Mouse (Mus musculus) kidney, postnatal 10 days (tissue): ENCODE data around the gene Pik3r1.

ENCODE experiments used
- DNase-seq: peaks from one replicate; pipeline ENCODE4 v3.0.0; 2021; ENCODE audit warnings: mixed read lengths

Gene Pik3r1

GRCm38 (mm10) chr13:101735364-101736120 is 32.5 kb downstream of the Pik3r1 start:
- no peak for DNase-seq

DNA sequence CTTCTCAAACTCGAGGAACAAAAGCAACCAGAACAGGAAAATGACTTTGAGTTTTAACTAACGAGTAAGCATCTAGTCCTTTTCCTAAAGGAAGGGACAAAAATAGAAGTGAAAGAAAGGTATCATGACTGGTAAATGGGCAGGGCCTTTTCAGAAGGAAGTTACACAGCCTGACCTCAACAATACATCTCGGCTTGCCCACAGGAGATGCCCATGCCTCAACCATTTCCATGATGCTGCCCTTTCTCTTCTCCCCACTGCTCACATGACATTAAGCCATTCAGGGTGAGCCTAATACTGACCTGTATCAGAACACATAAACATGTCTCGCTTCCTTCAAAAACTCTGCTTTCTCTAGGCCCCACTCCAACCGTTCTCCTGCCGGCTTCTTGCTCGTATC is 33.8 kb downstream of the Pik3r1 start:
- no peak for DNase-seq

- no peak for DNase-seq
Measured at GRCm38 (mm10) chr13:101732675-101733074, 35.3 kb downstream of the Pik3r1 start.

DNA sequence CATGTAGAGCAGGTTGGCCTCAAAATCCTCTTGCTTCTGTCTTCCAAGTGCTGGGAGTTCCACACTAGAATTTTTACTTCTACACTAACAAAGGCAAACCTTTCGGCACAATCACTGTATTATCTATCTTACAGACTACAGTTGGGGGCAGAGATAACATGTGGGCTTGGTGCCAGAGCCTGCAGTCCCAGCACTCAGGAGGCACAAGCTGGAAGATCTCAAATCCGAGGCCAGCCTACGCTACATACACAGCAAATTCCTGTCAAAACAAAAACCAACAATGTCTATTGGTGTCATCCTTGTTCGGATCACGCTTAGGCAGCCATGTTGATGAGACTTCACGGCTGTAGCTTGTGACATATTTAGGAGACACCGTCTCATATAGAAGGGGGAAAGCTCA is 36.2 kb downstream of the Pik3r1 start:
- peak; percentile 61 for DNase-seq

DNA sequence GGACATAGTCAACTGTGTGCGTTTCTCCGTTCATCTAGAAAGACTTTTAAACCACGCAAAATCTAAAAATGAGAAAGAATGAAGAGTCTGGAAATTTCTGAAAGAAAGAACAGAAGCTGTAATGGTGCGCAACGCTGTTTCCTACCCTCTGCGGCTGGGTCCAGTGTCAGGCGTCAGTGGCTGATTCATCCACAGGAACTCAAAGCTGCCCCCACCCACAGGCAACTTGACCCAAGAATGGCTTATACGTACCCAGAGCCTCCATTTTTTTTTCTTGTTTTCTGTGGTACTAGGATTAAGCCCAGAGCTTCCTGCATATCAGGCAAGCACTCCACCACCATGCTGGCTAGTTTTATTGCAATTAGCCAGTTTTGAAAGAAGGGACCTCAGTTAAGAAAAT is 37.7 kb downstream of the Pik3r1 start:
- no peak for DNase-seq

- no peak for DNase-seq
Measured at GRCm38 (mm10) chr13:101729248-101730055, 38.6 kb downstream of the Pik3r1 start.

DNA sequence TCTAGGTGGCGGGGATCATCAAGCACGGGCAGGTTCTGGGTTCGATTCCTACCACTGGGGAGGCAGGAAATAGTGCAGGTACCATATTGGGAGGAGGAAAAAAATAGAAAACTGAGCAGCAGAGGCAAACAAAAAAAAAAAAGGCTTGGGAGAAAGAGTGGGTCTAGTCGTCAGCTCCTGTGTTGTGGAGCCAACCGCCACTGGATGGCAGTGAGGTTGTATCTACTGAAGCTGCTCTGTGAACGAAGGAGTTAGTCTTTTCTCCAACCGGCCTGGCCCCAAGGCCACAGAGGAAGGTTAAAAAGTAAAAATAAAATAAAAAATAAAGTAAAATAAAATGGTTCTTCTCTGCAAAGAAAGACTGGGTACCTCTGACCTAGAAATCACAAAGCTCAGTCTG is 39.2 kb downstream of the Pik3r1 start:
- peak; percentile 69 for DNase-seq

DNA sequence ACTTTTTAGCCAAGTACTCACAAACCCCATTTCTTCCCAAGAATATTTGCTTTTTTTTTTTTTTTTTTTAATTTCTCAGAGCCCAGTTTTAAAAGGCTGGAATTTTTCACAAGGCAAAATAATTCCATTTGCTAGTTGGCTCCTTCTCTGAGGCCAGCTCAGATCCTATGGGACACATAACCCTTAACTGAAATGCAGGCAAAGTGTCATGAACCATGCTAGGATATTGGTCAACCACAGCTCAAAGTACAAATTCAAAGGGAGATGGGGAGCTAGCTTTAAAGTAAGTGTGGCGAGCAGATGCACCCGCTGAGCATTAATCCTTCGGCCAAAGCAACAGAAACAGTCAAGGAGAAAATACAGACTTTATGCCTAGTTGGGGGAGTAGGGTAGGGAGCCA is 39.7 kb downstream of the Pik3r1 start:
- DNase-seq, result no peak

DNA sequence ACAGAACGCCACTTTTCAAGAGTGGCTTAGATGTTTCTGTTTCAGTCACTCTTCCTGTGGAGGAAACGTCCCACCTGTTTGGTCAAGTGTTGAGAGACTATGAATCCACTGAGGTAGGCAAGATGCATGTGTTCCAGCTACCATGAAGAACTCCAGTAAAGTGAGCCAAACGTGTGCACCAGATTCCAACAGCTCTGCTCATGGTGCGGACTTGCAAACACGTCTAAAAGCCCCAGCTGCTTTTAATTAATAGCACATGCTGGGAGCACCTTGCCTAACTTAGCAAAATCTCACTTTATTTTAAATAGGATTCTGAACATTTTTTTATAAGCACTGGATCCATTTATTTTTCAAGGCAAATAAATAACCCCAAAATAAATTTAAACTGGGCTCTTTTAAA is 40.2 kb downstream of the Pik3r1 start:
- no peak for DNase-seq

DNA sequence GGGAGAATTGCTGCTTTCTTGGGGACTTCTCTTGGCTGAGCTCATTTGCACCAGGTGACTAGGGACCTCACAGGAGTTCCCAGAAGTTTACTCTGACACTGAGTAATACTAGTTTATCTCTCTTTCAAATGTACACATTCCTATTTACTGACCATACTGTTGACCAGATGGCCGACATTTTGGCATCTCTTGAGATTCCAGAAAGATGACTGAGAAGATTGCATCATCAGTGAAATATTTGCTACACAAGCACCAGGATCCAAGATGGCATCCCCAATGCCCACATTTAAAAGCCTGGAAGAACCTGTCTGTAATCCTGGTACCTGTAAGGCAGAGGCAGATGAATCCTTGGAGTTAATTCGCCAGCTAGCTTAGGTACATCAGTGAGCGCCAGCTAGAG is 41.1 kb downstream of the Pik3r1 start:
- no peak for DNase-seq

DNA sequence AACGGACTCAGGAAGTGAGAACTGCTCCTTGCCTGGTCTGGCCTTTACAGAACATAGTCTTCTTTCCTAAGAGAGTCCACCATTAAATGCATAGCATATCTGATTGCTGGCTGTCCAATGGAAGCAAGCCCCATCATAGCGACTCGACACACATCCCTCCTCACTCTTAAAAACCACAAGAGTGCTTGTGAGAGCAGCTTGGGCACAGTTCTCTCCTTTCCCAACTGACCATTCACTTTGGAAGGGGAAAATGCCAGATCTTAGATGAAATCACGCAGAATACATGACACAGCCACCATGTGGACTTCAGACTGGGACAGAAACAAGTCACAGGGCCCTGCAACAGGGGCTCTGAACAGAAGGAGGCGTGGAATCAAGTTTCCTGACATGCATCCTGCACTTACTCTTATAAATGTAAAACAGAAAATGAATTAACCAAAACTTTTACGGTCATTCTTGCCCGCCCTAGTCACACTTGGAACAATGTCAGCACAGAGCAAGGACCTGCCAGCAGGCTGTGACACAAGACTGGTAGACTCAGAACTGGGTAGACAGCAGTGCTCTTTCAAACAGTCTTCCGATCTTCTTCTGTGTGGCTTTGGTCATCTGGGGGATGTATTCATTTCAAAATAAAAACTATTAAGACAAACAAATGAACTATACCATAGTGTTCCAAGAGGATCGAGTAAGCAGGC is 46.0 kb downstream of the Pik3r1 start:
- DNase-seq, result no peak

GRCm38 (mm10) chr13:101721154-101721553 is 46.9 kb downstream of the Pik3r1 start:
- no peak for DNase-seq

DNA sequence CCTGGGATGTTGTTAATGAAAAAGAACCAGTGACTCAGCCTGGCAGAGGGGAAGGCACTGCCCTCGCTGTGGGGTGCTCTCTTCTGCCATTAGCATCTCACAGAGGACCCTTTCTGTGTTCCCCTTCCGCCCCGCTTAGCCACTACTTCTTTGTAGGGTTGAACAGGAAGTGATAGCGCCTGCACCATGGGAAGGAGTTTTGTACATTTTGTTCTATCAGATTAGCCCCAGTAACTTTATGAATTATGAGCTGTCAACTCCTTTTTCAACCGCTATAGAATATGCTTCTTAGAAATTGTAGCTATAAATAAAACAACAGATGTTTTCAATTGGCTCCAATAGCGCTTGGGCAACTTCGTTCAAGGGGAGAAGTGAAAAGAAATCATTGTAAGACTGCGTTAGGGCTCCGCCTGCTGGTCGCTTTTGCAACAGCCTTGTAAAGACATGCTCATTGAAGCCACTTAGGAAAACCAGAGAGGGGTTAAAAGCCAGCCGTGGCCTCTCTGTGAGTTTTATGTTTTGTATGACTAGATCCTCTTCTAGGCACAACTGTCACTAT is 48.6 kb downstream of the Pik3r1 start:
- peak; percentile 91 for DNase-seq

DNA sequence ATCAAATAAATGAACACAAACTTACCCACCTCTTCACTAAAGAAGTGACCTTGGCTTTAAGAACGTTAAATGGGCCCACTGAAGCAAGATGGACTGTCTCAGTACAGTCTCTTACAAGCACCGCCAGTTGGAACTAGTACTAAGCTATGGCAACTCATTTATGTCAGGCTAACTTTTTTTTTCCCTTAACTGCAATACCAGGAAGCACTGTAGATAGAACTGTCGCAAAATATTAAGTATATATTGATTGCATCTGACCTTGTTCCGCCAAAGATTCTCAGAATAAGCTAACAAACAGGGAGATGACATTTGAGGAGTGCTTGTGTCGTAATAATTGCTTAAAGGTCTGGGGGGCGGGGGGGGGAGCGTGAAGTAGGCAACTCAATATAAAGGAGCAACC is 49.3 kb downstream of the Pik3r1 start:
- no peak for DNase-seq

DNA sequence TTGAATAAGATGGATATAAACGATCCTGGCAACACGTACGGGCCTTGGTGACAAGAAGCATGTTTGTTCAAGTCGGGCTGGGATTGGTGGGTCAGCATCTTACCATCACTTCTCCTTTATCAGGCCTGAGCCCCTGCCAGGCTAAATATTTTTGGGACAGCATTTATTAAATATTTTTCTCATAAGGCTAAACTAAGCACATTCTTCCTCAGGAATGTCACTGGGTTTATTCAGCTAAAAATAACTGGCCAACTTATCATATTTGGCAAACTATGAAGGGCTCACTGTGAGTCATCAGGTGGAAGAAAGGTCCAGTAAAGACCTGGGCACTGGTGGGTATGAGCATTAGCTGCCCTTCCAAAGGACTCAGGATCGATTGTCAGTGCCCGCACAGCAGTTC is 50.2 kb downstream of the Pik3r1 start:
- no peak for DNase-seq

GRCm38 (mm10) chr13:101713429-101714088 is 54.5 kb downstream of the Pik3r1 start:
- no peak for DNase-seq

- peak; percentile 41 for DNase-seq
Measured at GRCm38 (mm10) chr13:101712720-101713428, 55.1 kb downstream of the Pik3r1 start.

DNA sequence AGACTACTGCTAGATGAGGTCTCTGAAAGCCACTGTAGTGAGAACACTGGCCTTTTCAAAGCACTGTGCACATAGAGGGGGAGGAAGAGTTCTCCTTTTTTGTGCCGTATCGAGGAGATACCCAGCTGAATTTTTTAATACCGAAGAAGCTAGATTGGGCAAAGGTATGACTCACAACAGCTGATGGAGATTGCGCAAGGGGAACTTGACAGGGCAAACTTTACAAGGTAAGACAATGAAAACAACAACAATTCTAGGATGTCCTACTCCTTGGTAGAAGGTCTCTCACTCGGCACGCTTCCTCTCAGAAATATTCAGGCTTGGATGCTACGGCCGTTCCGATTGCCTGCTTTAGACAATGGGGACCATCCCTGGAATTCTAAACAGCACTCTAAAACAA is 55.9 kb downstream of the Pik3r1 start:
- no peak for DNase-seq

DNA sequence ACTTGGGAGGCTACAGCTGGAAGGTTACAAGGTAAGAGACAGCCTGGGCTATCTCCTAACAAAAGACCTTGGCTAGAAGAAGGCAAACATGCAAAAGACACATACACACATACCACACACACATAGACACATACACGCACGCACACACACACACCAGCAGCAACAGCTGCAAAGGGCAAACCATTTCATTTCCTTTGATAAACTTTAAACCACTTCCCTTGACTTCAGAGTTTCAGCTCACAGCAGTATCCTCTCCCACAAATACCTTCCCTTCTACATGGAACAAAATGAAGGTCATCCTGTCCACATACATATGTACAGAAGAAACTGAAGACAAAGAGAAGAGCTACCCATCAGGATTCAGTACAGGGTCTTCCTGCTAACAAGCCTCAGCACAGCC is 56.7 kb downstream of the Pik3r1 start:
- no peak for DNase-seq

DNA sequence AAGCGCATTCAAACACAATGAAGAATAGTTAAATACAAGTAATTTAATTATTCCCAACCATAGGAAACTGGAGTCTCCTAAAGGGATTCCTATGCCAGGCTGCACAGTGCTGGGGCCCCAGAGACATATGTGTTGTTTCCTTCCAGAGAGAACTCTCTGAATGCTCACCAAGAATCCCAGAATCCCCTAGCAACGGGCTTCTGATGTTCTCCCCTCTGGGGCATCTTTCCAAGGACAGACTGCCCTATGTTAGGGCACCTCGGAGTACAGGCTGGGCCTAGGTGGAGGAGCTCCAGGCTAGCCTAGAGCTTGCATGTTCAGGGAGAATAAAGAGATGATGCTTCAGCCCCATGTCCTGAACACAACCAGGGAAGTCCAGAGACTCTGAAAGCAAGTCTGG is 58.2 kb downstream of the Pik3r1 start:
- no peak for DNase-seq

GRCm38 (mm10) chr13:101707226-101707625 is 60.8 kb downstream of the Pik3r1 start:
- DNase-seq, result no peak

GRCm38 (mm10) chr13:101706426-101706825 is 61.6 kb downstream of the Pik3r1 start:
- DNase-seq, result no peak
